Mouse (Mus musculus) C3H10T1/2 (cell line): ENCODE measurements around the gene 1700037H04Rik. TPM values are rescaled to one million over a fixed set of nuclear protein-coding genes. Genes with fewer than 3 reads are reported as not detected.

Source experiments
- polyA plus RNA-seq, 2 experiments: library from polyadenylated mRNA; unstranded; fragments of >200 nt; fragmentation: generic; extraction: Trizol; gene quantifications; one replicate each; pipeline ENCODE4 v1.2.1; 2012; ENCODE audit warnings: missing spikeins in 2 of 2

Gene 1700037H04Rik
- polyA plus RNA-seq, result 100 to 1,000 TPM in 1 of 2 experiments, 10 to 100 TPM in 1; 81.6 to 171 TPM

DNA sequence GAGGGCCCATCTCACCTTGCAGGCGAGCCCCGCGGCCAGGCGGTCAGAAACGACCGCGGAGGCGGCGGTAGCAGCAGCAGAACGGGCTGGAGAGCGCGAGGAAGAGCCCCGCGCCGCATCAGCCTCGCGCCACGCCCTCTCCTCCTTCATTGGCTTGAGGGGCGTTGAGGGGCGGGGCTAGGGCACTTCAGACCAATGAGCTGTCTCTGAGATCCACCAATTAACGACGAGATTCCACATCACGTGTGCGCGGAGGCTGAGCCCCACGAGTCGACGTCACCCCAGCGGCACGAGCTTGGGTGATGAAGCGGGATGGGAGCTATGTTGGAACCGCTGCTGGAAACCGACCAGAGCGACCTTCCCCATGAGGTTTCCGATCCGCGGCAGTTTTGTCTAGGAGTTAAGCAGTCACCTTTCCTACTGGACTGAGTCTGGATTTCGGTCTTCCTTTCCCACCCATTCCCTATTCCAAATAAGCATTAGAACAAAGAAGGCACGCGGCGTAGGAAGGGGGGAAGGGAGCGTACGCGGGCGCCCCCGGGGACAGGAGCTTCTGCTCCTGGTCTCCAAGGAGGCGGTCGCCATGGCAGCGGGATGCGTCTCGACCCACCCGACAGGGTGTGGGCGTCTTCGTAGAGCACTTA lies at the start of gene 1700037H04Rik:
1700037H04Rik (minus strand) TSS at position 144 of the 644 bp plus-strand sequence.

DNA sequence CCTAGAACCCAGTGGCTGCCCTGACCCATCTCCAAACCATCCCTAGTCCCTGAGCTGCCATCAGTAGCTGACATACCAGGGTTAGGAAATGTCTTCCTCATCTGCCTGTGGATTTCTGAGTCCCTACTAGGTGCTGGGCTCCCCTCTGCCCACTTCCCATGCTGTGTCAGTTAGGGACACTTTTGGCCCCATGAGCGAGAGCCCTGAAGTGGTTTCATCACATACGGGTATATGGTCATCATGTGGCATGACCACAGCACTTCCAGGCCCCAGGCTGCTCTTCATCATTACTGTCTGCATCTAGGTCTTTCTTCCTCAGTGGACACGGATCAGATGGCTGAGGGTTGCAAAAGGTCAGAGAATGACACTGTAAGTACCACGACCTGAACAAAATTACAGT lies 46.9 kb upstream of the 1700037H04Rik start, which contains the start of gene Ap5s1:
Ap5s1 (plus strand) TSS at position 301 of the 400 bp plus-strand sequence.

DNA sequence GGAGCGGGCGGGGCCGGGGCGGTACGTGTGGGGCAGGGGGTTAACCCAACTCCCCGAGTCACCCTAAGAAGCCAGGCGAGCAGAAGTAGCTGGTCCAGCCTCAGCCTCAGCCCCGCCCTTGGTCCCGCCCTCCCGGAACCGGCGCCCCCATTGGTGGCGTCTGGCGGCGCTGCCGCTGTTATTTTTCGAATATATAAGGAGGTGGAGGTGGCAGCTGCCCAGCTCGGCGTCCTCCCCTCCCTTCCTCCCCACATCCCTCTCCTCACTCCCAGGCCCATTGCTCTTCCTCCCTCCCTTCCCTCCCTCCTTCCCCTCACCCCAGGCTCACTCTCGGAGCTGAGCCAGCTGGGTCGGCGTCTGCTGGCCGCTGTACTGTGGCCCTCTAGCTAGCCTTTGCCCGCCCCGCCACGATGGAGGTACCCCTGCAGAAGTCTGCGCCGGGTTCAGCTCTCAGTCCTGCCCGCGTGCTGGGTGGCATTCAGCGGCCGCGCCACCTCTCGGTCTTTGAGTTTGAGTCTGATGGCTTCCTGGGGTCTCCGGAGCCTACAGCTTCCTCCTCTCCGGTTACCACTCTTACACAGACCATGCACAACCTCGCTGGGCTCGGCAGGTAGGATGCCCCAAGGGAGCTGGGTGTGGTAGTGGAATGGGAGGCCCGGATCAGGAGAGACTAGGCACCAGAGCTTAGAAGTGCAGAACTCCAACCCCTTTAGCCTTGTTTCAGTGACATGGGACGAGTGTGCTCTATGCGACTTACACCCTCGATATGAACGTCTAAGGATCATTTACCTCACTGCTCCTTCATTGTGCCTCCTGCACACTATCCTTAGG lies 27.1 kb upstream of the 1700037H04Rik start, which contains the start of the genes Cdc25b and Spef1:
Cdc25b (plus strand) TSS at position 179 of the 831 bp plus-strand sequence.
Spef1 (minus strand) TSS at position 512 of the 831 bp plus-strand sequence.

DNA sequence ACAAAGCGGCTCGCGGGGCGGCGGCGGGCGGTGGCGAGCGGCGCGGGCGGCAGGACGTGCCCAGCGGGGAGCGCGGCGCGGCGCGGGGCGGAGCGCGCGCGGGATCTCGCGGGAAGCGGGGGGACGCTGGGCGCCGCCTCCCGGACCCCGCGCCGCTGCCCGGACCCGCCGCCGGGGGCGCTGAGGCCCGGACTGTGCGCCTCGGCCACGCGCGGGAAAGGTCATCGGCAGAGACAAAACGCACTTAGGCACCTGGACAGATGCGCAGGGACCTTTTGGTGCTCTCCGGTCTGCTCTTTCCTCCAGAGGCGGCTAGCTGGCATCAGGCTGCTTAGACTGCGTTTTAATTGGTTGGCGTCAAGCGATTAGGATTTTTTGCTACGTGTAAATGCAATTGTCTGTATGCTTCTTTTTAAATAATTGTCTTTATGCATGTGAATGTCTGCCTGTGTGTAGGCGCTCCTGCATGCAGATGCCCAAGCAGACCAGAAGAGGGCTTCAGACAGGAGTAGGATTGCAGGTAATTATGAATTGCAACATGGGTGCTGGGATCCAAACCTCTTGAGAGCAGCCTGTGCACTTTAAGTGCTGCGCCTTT lies 20.2 kb upstream of the 1700037H04Rik start, which contains the start of gene Cenpb:
Cenpb (minus strand) TSS at position 78 of the 598 bp plus-strand sequence.

DNA sequence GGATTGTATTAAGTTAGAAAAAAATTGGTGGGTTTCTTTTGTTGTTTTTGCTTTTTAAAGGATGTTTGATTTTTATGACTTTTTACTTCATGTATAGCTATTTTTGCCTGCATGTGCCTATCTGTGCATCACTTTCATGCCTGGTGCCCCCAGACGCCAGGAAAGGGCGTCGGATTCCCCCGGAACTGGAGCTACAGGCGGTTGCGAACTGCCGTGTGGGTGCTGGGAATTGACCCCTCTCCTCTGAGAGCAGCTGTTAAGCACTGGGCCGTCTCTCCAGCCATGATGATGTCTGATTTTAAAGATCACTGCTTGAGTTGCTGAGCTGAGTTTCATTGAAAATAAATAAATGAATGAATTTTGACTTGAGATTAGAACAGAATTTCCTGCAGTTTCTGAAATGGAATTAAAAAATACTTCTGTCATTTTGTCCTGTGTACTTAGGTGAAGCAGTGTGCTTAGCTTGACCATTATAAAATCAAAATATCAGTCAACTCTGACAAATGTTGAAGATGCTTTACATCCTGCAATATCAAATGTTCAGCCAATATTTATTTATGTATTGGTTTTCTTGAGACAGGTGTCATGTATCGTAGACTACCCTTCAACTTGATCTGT lies 26.8 kb downstream of the 1700037H04Rik start, which contains the start of gene Gm11037:
Gm11037 (plus strand) TSS at position 568 of the 618 bp plus-strand sequence.

DNA sequence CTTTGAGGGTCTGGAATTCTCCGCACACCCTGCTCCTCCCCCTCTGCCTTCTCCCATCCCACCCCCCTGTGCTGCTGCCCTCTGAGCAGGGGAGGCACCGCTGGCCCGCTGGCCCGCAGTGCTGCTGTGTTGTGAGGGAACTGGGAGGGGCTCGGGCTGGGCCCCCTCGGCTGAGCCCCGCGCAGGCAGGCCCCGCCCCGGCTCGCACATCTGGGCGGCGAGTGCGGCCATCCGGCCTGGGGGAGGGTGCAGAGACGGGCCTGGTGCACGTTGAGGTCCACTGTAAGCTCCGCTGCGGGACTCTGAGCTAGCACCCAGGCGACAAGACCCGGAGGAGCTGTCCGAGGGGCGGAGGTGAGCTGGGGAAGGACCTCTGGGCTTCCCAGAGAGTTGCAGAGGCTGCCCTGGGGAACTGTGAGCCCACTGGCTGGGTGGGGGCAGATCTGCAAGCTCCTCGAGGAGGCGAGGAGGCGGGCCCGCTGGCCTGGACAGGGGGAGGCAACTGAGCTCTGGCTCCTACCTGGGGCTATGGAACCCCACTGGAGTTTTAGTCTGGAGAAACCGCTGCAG lies 32.6 kb downstream of the 1700037H04Rik start, which contains the start of gene Hspa12b:
Hspa12b (plus strand) TSS at position 120 of the 570 bp plus-strand sequence.

Other genes with a start within 250 kb of the 1700037H04Rik start
- under 1 TPM in 1 of 2 experiments, not detected in 1; 0.05 TPM for gene Gfra4, start 117.0 kb downstream of the 1700037H04Rik start, polyA plus RNA-seq
- gene Adam33, start 96.3 kb downstream of the 1700037H04Rik start, polyA plus RNA-seq, result under 1 TPM in 1 of 2 experiments, not detected in 1; 0.08 TPM
- gene Siglec1, start 73.3 kb downstream of the 1700037H04Rik start, polyA plus RNA-seq, result under 1 TPM; 0.02 TPM
- 1 to 10 TPM; 2.0 to 5.5 TPM for gene Hspa12b, start 32.8 kb downstream of the 1700037H04Rik start, polyA plus RNA-seq
- not detected for gene Gm11037, start 26.6 kb downstream of the 1700037H04Rik start, polyA plus RNA-seq
- 100 to 1,000 TPM; 119 to 157 TPM for gene Cenpb, start 20.0 kb upstream of the 1700037H04Rik start, polyA plus RNA-seq
- 10 to 100 TPM; 47.5 to 50.7 TPM for gene Cdc25b, start 26.9 kb upstream of the 1700037H04Rik start, polyA plus RNA-seq
- gene Spef1, start 27.2 kb upstream of the 1700037H04Rik start, polyA plus RNA-seq, result 10 to 100 TPM in 1 of 2 experiments, 1 to 10 TPM in 1; 1.5 to 10.4 TPM
- 10 to 100 TPM; 19.7 to 32.1 TPM for gene Ap5s1, start 47.0 kb upstream of the 1700037H04Rik start, polyA plus RNA-seq
- 10 to 100 TPM in 1 of 2 experiments, 1 to 10 TPM in 1; 7.8 to 20.3 TPM for gene Mavs, start 74.0 kb upstream of the 1700037H04Rik start, polyA plus RNA-seq
- gene Pank2, start 102.4 kb upstream of the 1700037H04Rik start, polyA plus RNA-seq, result 10 to 100 TPM; 12.9 to 19.9 TPM
- 1 to 10 TPM in 1 of 2 experiments, under 1 TPM in 1; 0.74 to 8.6 TPM for gene Rnf24, start 192.8 kb upstream of the 1700037H04Rik start, polyA plus RNA-seq